Mouse (Mus musculus): Measurements from ENCODE around the gene Rtp1. TPM values are rescaled to one million over a fixed set of nuclear protein-coding genes. Genes with fewer than 3 reads are reported as not detected.

The Rtp1 gene
- total RNA-seq, 1 experiment from 2014 or later, result not detected

DNA sequence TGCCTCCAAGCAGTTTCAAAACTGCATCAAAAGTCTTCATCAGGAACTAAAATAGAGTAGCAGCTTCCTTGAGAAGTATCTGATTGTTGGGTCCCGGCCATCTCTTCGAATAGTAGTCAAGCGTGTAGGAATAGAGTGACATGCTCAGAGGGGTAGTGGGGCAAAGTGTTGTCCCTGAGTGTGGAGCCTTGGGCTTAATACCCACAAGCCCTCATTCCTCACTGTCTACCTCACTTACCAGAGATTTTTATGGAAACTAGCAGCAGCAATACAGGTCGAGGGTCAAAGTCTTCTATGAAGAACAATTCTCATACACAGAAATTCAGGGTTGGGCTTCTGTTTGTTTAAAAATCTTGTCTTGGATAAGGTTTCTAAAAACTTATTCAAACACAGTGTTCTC lies 21.9 kb downstream of the Rtp1 start:
- ATAC-seq (ENCODE audit: extremely low read depth, insufficient number of reproducible peaks, low FRiP score, poor library complexity, severe bottlenecking), result no peak

DNA sequence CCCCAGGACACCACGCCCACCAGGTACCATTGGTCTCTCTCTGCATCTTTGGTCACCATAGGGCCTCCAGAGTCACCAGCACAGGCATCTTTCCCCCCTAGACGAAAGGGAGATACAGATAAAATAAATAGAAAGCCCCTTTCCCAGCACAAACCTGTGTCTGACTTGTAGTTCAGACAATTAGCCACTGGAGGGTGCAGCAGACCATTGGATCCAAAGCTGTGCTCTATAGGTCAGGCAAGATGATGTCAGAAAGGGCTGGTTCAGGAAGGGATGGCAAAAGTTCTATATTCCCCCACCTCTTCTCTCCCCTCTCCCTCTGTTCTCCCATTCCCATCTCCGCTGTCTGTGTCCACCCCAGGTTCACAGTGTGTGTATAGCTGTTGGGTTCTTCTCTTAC lies 23.5 kb downstream of the Rtp1 start:
- 0 out of 2 replicates have a peak, but pooled peaks have one; percentile 13 for ATAC-seq (ENCODE audit: extremely low read depth, insufficient number of reproducible peaks, low FRiP score, poor library complexity, severe bottlenecking)

DNA sequence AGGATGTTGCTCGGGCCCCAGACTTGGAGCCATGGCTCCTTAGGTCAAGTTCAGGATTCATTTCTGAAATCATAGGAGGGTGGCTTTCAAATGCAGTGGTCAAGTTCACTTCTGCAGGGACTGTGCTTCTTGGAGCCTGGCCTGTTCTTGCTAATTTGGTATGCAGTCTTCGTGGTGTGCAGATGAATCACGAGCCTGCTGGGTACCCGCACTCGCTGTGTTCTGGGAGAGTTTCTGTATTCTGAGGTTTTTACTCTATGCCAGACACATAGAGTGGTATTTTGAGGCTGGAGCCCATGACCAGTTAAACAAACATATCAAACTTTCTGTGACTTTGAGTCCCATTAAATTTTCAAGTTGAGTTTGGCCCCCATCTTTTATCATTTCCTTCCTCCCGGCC lies 25.4 kb downstream of the Rtp1 start:
- no peak for ATAC-seq (ENCODE audit: extremely low read depth, insufficient number of reproducible peaks, low FRiP score, poor library complexity, severe bottlenecking)

DNA sequence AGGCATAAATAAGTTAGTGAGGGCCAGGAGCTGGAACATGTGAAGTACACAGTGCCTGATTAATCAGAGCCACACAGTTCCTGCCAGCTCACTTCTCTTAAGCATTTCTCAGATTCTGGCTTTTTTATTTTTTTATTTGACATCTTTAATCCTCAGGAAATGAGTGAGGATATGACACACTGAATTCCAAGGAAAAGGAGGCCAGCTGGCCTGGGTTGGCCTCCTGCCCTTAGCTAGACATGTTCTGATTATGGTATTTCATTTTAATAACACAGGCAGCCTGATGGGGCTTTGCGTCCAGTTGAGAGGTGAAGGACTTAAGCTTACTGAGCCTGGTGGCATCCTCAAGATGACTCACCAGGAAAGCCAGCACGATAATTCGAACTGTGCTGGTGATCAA lies 27.6 kb downstream of the Rtp1 start:
- ATAC-seq (ENCODE audit: extremely low read depth, insufficient number of reproducible peaks, low FRiP score, poor library complexity, severe bottlenecking), result no peak

DNA sequence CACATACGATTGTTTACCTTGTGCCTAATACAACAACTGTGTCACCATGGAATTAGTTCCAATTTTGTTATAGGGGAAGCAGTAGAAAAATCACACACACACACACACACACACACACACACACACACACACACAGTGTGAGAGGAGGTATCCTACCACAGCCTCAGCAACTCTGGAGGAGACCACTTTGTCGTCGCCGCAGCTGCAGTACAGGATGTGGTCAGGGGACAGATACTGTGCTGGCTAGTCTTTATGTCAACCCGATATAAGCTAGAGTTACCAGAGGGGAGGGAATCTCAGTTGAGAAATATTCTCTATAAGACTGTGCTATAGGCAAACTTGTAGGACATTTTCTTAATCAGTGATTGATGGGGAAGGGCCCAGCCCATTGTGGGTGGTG lies 28.4 kb downstream of the Rtp1 start:
- ATAC-seq (ENCODE audit: extremely low read depth, insufficient number of reproducible peaks, low FRiP score, poor library complexity, severe bottlenecking), result no peak

DNA sequence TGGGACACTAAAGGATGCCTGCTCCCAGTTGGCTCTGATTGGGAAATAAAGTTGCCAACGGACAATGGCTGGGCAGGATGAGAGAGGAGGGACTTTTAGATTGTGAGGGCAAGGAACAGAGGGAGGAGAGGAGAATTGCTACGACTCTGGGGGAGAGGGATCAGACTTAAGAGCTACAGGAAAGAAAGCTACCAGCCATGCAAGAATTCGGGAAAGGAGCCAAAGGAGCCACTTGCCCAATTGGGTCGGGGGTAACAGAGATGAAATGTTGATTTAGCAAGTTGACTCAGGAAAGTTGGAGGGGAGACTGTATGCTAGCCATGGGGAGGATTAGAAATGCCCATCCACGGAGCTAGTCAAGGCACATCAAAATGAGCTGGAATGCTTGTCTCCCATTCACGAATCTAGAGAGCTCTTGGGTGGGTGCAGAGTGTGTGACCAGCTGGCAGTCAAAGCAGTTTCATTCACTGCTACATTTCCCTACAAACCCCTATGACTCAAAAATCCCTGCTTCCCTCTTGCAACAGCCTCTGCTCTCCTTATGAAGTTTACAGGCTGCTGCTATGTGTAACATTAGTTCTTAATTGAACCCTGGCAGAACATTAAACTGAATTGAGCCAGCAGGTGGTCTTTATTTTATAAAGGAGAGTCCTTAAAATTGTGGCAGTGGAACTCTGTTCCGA lies 30.1 kb downstream of the Rtp1 start:
- no peak for ATAC-seq (ENCODE audit: extremely low read depth, insufficient number of reproducible peaks, low FRiP score, poor library complexity, severe bottlenecking)

DNA sequence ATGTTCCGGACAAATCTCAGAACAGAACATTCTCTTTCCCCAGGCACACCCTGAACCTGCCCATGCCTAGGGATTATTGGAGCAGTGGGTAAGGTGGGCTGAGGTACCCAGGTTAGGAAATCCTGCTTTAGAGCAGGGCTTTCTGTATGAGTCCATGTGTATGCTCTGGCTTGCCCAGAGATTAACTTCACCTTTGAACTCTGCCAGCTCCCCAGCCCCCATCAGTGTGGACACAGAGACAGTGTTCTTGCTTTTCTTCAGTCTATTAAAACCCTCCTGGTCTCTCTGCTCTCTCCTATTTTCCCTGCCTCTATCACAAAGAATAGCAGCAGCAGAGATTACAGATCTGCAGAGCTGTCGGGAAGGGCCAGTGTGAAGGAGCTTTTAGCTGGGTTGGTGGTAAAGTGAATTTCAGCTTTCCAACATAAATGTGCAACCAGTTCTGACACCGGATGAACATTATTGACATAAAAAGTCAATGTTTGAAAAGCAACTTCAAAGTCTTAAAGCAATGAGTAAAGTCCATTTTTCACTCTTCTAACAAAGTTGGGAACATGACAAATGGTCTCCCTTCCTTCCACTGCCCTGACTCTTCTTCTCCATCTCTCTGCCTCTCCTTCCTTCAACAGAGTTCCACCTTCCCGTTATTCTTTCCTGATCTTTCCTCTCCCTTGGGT lies 34.9 kb downstream of the Rtp1 start:
- ATAC-seq (ENCODE audit: extremely low read depth, insufficient number of reproducible peaks, low FRiP score, poor library complexity, severe bottlenecking), result no peak

DNA sequence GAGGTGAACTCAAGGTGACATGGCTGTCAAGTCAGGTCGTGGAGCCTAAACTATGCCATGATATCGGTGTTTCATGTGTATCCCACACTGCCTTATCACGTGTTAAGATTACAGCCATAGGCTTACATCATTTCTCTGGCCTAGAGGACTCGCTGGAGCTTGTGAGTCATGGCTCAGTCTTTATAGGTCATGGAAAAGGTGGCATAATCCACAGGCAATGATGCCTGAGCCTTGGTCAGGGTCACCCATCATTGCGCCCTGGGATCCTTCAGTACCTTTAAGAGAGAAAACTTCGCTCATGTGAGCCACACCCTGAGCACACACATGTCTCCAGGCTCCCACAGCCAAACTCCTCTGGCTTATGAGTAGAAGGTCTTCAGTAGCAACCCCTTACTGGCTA lies 42.6 kb downstream of the Rtp1 start:
- no peak for ATAC-seq (ENCODE audit: extremely low read depth, insufficient number of reproducible peaks, low FRiP score, poor library complexity, severe bottlenecking)

DNA sequence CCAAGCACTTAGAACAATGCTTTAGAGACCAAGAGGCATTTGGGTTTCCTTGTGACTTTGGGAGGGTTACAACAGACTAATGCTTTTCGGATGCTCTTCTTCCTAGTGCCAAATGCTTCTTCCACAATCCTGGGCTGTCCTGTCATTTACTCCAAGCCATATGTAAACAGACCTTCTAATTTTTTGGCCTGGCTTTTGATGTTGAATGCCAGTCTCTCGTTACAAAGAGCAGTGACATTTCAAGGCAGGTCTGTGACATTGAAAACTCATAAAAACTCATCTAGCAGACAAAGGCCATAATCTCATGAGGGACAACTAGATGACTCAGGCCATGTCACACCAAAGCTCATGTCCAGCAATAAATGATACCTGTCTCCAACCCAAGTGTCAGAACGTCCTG lies 43.1 kb downstream of the Rtp1 start:
- ATAC-seq (ENCODE audit: extremely low read depth, insufficient number of reproducible peaks, low FRiP score, poor library complexity, severe bottlenecking), result no peak

DNA sequence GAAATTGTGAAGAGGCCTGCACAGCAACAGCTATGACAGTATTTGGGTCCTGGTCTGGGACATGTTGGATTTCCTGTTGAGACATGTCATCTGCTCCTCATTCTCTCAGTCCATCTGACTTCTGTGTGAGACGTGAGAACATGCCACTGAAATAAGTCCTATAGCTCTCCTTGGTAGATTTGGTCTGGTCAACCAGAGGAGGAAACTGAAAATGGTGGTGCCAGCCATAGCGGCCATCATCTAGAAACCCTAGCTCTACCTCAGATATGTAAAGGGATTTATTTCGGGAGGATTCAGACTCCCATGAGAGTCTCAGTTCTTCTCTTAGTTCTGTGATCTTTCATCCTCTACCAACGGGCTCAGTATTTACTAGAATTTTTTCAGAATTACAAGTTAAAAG lies 46.7 kb downstream of the Rtp1 start:
- no peak for ATAC-seq (ENCODE audit: extremely low read depth, insufficient number of reproducible peaks, low FRiP score, poor library complexity, severe bottlenecking)

DNA sequence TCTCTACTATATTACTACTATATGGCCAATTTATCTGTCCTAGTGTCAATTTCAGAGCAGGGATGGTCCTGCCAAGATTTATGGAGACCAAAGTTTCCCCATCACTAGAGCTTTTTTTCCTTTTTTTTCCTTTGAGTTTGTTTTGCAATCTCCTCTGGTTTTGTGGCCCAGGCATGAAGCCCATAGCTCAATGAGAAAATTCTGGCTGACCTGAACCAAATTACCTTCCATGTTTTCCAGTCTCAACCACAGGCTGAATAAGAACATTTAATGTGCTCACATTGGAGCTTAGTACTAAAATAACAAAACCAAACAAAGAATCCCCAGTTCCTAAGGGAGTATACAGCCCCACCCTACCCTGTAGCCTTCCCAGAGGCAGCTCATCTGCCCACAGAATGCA lies 47.7 kb downstream of the Rtp1 start:
- no peak for ATAC-seq (ENCODE audit: extremely low read depth, insufficient number of reproducible peaks, low FRiP score, poor library complexity, severe bottlenecking)

DNA sequence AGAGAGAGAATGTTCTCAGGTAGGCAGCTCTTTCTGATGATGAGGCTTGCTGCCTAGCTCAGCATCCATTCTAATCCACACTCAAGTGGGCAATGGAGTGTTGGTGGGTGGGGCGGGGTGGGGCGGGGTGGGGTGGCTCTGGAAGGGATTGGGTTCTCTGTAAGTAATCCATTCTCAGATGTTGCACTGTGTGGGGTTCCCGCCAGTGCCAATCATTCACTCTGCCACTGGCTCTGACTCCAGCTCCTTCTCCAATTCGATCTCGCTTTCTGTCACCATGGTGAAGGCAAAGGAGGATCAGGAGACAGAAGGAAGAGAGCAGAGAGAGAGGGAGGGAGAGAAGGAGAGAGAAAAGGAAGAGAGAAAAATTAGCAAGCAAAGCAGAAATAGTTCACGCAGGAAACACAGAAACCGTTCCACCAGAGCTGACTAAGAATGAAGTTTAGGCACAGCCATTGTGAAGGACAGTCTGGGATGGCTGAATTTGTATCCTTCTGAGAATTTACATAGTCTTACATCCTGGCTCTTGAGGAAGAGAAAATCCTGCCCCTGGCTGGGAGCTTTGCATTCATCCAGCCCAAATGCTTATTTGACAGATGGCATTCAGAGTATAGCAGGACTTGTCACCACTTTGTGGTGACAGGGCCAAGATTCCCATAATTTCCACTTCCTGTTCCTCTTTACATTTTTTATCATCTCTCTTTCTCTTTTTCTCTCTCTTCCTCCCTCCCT lies 51.1 kb downstream of the Rtp1 start:
- ATAC-seq (ENCODE audit: extremely low read depth, insufficient number of reproducible peaks, low FRiP score, poor library complexity, severe bottlenecking), result no peak

DNA sequence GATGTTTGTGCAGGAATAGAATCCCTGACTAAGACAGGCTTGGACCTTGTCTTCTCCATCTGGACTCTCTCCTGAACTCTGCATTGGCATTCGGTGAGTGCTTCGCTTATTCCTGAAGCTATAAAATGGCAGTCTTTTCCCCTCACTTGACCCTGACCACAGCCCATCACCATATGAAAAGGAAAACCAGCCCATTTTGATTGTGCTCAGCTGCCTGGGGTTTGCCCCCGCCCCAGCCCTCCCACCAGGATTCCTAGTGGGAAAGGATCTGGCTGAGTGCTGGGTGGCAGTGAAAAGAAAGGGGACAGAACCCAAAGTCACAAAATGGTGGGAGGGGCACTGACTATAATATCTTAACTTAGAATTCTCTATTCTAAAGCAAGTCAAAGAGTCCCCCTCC lies 53.3 kb downstream of the Rtp1 start:
- ATAC-seq (ENCODE audit: extremely low read depth, insufficient number of reproducible peaks, low FRiP score, poor library complexity, severe bottlenecking), result no peak

DNA sequence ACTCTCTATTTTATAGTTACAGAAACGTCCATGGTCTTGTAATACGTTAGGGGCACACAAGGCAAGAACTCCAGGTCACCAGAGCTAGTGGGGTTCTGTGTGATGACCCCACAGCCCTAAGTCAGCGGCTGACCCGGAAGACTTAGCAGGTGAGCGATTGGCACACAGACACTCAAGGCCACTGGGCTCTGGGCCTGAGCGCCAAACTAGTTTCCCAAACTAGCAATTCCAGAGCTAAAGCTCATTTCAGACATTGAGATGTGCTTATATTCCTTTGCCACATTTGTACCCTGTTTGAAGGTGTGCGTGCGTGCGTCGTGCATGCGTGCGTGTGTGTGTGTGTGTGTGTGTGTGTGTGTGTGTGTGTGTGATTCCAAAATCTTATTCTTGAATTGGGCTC lies 53.9 kb downstream of the Rtp1 start:
- no peak for ATAC-seq (ENCODE audit: extremely low read depth, insufficient number of reproducible peaks, low FRiP score, poor library complexity, severe bottlenecking)

DNA sequence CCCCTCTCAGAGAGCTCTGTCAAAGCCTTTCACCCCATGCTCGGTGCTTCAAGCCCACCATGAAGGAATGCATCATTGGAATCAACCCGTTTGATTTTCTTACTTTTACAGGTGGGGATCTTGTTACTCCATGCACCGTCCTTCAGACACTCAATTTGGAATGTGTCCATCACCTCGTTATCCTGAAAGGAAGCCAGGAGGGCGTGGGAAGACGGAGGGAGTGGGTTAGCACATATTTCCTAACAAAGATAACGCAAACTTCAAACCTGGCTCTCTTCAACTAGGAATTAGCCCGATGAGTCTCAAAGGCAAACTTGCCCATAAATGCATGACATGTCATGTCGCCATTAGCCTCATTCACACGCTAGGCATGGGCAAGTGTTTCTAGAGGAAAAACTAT lies 54.4 kb downstream of the Rtp1 start:
- ATAC-seq (ENCODE audit: extremely low read depth, insufficient number of reproducible peaks, low FRiP score, poor library complexity, severe bottlenecking), result no peak

Other genes with a start within 250 kb of the Rtp1 start
- 137 and 141 TPM in 2 replicates for gene St6gal1, start 204.4 kb upstream of the Rtp1 start, total RNA-seq (2017)
- gene Rtp4, start 91.2 kb downstream of the Rtp1 start, total RNA-seq (2017), result 123 and 158 TPM in 2 replicates
- gene Masp1, start 91.7 kb downstream of the Rtp1 start, total RNA-seq (2017), result not detected in 2 replicates

All from neutrophil, adult 5-6 weeks (primary cell).